Mouse (Mus musculus) MEL (cell line): ENCODE measurements around the gene Klk8.

Experiments
- CHD2 ChIP-seq: IDR thresholded peaks from 2 replicates; pipeline ENCODE4 v1.6.1; 2011; ENCODE audit warnings: low read length, improper control_type of control experiment
- CTCF ChIP-seq, 3 experiments: IDR thresholded peaks in 2 of 3; conservative IDR thresholded peaks in 1 of 3; 2 replicates each; pipeline ENCODE4 v1.5.1; 2011 to 2012; ENCODE audit warnings: low read length in 3 of 3, low read depth in 2 of 3, mild to moderate bottlenecking in 2 of 3, improper control_type of control experiment in 1 of 3, inconsistent platforms in 1 of 3, mixed read lengths in 1 of 3, moderate library complexity in 1 of 3; ENCODE audit not compliant: control insufficient read depth in 1 of 3, insufficient read depth in 1 of 3, poor library complexity in 1 of 3, severe bottlenecking in 1 of 3
- TAL1 ChIP-seq: IDR thresholded peaks from 2 replicates; pipeline ENCODE4 v1.6.1; 2012; ENCODE audit warnings: mild to moderate bottlenecking, inconsistent platforms, low read length, moderate library complexity, mixed read lengths

- TF ChIP-seq CTCF (IDR thresholded peaks at IDR 0.05 in 2 of 3, conservative IDR thresholded peaks at IDR 0.05 in 1 of 3; ENCODE audit: control insufficient read depth in 1 of 3, insufficient read depth in 1 of 3, low read depth in 2 of 3, low read length in 3 of 3, poor library complexity in 1 of 3, severe bottlenecking in 1 of 3) (no peak), CHD2 (no peak), TAL1 (no peak)
Observed at GRCm38 (mm10) chr7:43774364-43774763, 23.0 kb upstream of the Klk8 start, which contains the start of gene Klk11.
